Mouse (Mus musculus) megakaryocyte-erythroid progenitor cell, adult 5-6 weeks (primary cell): ENCODE data around the gene Syngr1. TPM values are rescaled to one million over a fixed set of nuclear protein-coding genes. Genes with fewer than 3 reads are reported as not detected.

Source experiments
- ATAC-seq: replicated peaks from 2 replicates; pipeline ENCODE4 v1.8.0; 2016; ENCODE audit warnings: mild to moderate bottlenecking, inconsistent platforms; ENCODE audit not compliant: severe bottlenecking, poor library complexity, low FRiP score, low TSS enrichment
- total RNA-seq, 2 experiments: library from RNA; stranded (forward) in 1 of 2; stranded (reverse) in 1 of 2; fragments of 200-1000, 215-1000 nt in 1 of 2; fragments of >200 nt in 1 of 2; fragmentation: Nextera tagmentation in 1 of 2; gene quantifications; 2 replicates each; pipeline ENCODE4 v1.2.3; 2014 to 2017

Syngr1 gene
- total RNA-seq, 2 experiments from 2014 or later = 7.0 to 18.1 TPM

- no peak for ATAC-seq
Observed at GRCm38 (mm10) chr15:80066538-80066937, 24.6 kb upstream of the Syngr1 start.

- no peak for ATAC-seq
Observed at GRCm38 (mm10) chr15:80069171-80069570, 22.0 kb upstream of the Syngr1 start.

GRCm38 (mm10) chr15:80070095-80070644 lies 21.0 kb upstream of the Syngr1 start:
- ATAC-seq = no peak

GRCm38 (mm10) chr15:80071951-80072437 lies 19.1 kb upstream of the Syngr1 start:
- no peak for ATAC-seq

- no peak for ATAC-seq
Observed at GRCm38 (mm10) chr15:80072579-80073255, 18.4 kb upstream of the Syngr1 start.

GRCm38 (mm10) chr15:80073256-80073621 lies 17.9 kb upstream of the Syngr1 start:
- no peak for ATAC-seq

- no peak for ATAC-seq
Observed at GRCm38 (mm10) chr15:80074663-80075373, 16.3 kb upstream of the Syngr1 start.

- ATAC-seq = no peak
Observed at GRCm38 (mm10) chr15:80075374-80075694, 15.8 kb upstream of the Syngr1 start.

- peak; percentile 27 for ATAC-seq
Observed at GRCm38 (mm10) chr15:80075733-80076337, 15.3 kb upstream of the Syngr1 start.

- peak; percentile 65 for ATAC-seq
Observed at GRCm38 (mm10) chr15:80076338-80077136, 14.6 kb upstream of the Syngr1 start.

GRCm38 (mm10) chr15:80078058-80078814 lies 12.9 kb upstream of the Syngr1 start:
- no peak for ATAC-seq

GRCm38 (mm10) chr15:80079129-80079668 lies 11.9 kb upstream of the Syngr1 start:
- no peak for ATAC-seq

GRCm38 (mm10) chr15:80079954-80080353 lies 11.2 kb upstream of the Syngr1 start:
- ATAC-seq = no peak

GRCm38 (mm10) chr15:80080711-80081615 lies 10.2 kb upstream of the Syngr1 start:
- no peak for ATAC-seq

GRCm38 (mm10) chr15:80081801-80082546 lies 9.2 kb upstream of the Syngr1 start:
- no peak for ATAC-seq

- peak; percentile 4; the same call in 1 of the 2 replicates for ATAC-seq
Observed at GRCm38 (mm10) chr15:80082661-80083275, 8.4 kb upstream of the Syngr1 start.
